Mouse (Mus musculus): ENCODE data around the gene Stag3. TPM values are rescaled to one million over a fixed set of nuclear protein-coding genes. Genes with fewer than 3 reads are reported as not detected.

Gene Stag3
- polyA plus RNA-seq, 1 experiment, result 2.5 TPM

DNA sequence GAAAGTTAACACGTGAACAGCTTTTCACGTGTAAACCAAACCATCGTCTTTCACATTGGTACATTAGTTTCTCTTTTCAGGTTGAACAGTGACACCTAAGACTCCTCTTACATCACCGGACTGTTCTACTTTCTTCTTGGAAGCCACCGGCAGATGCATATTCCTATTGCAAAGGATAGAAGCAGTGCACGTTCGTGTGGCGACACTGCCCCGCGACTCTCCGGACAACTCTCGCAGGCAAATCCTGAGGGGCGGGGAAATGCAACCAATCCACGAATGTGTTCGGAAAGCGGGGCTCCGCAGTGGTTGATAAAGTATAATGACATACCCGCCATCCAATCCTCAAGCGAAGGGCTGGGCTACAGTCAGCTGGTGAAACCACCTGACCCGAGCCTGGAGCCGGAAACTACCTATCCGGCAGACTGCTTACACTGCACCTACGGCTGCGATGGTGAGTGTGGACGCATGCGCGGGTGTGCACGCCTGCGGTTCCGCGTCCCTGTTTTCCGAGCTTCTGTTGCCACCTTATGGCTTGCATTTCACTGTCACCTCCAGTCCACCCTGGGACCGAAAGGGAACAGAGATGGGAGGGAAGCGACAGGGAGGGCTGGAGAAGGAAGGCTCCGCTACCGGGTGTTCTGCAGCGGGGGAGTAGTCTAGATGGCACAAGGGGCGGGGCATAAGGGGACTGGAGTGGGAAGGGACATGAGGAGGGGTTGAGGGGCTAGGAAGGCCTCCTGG is 24.5 kb upstream of the Stag3 start, which contains the start of gene Lamtor4:
Gene Lamtor4, plus strand, starts transcription at position 130 of the 741 bp plus-strand sequence.
- Histone ChIP-seq H3K4me1 (ENCODE audit: control insufficient read depth, insufficient read depth, insufficient read length) (peaks cover 11% of the 10 kb centered on the region), H3K27me3 (ENCODE audit: control insufficient read depth, insufficient read depth, low read length) (no peaks in the 10 kb centered on the region), H3K27ac (ENCODE audit: insufficient read depth, low read length) (peak within 1 kb of the TSS; percentile 78), H3K36me3 (ENCODE audit: control insufficient read depth, insufficient read depth, low read length) (peaks cover 17% of the 10 kb centered on the region), H3K4me3 (ENCODE audit: extremely low read depth, insufficient read depth, insufficient read length) (peak within 1 kb of the TSS; percentile 70)
- WGBS, result under 1% methylated on average over 38 of the region's 38 CpGs
- peak; percentile 93 for DNase-seq (ENCODE audit: low read depth in 1 of 2, low spot score in 2 of 2)
- TF ChIP-seq POLR2A (IDR thresholded peaks at IDR 0.05; ENCODE audit: low read depth, low read length) (peak; percentile 91), CTCF (IDR thresholded peaks at IDR 0.05; ENCODE audit: extremely low read depth, insufficient read depth, insufficient read length, insufficient replicate concordance) (peak; percentile 12; the same call in 1 of the 2 replicates)

DNA sequence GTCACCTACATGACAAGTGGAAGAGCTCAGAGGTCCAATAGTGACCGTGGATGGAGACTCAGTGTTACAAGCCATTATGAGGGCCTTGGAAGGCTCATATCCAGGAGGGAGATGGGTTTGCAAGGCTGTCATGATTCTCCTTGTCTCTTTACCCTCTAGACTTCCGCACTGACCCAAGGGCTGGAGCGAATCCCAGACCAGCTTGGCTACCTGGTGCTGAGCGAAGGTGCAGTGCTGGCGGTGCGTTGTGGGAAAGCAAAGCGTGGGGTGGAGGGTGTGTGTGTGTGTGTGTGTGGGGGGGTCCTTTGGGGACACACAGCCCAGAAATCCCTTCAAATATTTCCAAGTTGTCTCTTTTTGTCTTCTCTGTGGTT is 24.0 kb upstream of the Stag3 start:
- H3K27ac ChIP-seq (ENCODE audit: insufficient read depth, low read length), result peak overlapping the region; percentile 78
- no peak for DNase-seq (ENCODE audit: low read depth in 1 of 2, low spot score in 2 of 2)
- peaks cover 11% of the 10 kb centered on the region for H3K4me1 ChIP-seq (ENCODE audit: control insufficient read depth, insufficient read depth, insufficient read length)
- H3K27me3 ChIP-seq (ENCODE audit: control insufficient read depth, insufficient read depth, low read length), result no peaks in the 10 kb centered on the region
- H3K4me3 ChIP-seq (ENCODE audit: extremely low read depth, insufficient read depth, insufficient read length), result peak overlapping the region; percentile 70
- TF ChIP-seq POLR2A (IDR thresholded peaks at IDR 0.05; ENCODE audit: low read depth, low read length), result no peak
- TF ChIP-seq CTCF (IDR thresholded peaks at IDR 0.05; ENCODE audit: extremely low read depth, insufficient read depth, insufficient read length, insufficient replicate concordance), result no peak
- peaks cover 20% of the 10 kb centered on the region for H3K36me3 ChIP-seq (ENCODE audit: control insufficient read depth, insufficient read depth, low read length)
- WGBS, result 8% methylated on average over 7 of the region's 7 CpGs

GRCm38 (mm10) chr5:138256966-138257584 is 23.0 kb upstream of the Stag3 start:
- Histone ChIP-seq H3K4me1 (ENCODE audit: control insufficient read depth, insufficient read depth, insufficient read length) (peaks cover 11% of the 10 kb centered on the region), H3K27me3 (ENCODE audit: control insufficient read depth, insufficient read depth, low read length) (no peaks in the 10 kb centered on the region), H3K36me3 (ENCODE audit: control insufficient read depth, insufficient read depth, low read length) (peaks cover 26% of the 10 kb centered on the region), H3K4me3 (ENCODE audit: extremely low read depth, insufficient read depth, insufficient read length) (no peak overlapping the region; the same call in 1 of the 2 replicates), H3K27ac (ENCODE audit: insufficient read depth, low read length) (peak overlapping the region; percentile 81)
- TF ChIP-seq POLR2A (IDR thresholded peaks at IDR 0.05; ENCODE audit: low read depth, low read length), result no peak
- no peak for TF ChIP-seq CTCF (IDR thresholded peaks at IDR 0.05; ENCODE audit: extremely low read depth, insufficient read depth, insufficient read length, insufficient replicate concordance)
- peak in 1 of 2 experiments; percentile 55 for DNase-seq (ENCODE audit: low read depth in 1 of 2, low spot score in 2 of 2)
- 20% methylated on average over 10 of the region's 10 CpGs for WGBS

- 68% methylated on average over 4 of the region's 4 CpGs for WGBS
- H3K4me3 ChIP-seq (ENCODE audit: extremely low read depth, insufficient read depth, insufficient read length), result no peak overlapping the region
- peaks cover 26% of the 10 kb centered on the region for H3K36me3 ChIP-seq (ENCODE audit: control insufficient read depth, insufficient read depth, low read length)
- no peaks in the 10 kb centered on the region for H3K27me3 ChIP-seq (ENCODE audit: control insufficient read depth, insufficient read depth, low read length)
- H3K4me1 ChIP-seq (ENCODE audit: control insufficient read depth, insufficient read depth, insufficient read length), result peaks cover 16% of the 10 kb centered on the region
- no peak for TF ChIP-seq CTCF (IDR thresholded peaks at IDR 0.05; ENCODE audit: extremely low read depth, insufficient read depth, insufficient read length, insufficient replicate concordance)
- no peak for TF ChIP-seq POLR2A (IDR thresholded peaks at IDR 0.05; ENCODE audit: low read depth, low read length)
- DNase-seq (ENCODE audit: low read depth in 1 of 2, low spot score in 2 of 2), result no peak
- H3K27ac ChIP-seq (ENCODE audit: insufficient read depth, low read length), result peak overlapping the region; percentile 81
These were observed 22.5 kb upstream of the Stag3 start for GRCm38 (mm10) chr5:138257585-138257978.

- 76% methylated on average over 3 of the region's 3 CpGs for WGBS
- peaks cover 26% of the 10 kb centered on the region for H3K36me3 ChIP-seq (ENCODE audit: control insufficient read depth, insufficient read depth, low read length)
- no peak overlapping the region for H3K27ac ChIP-seq (ENCODE audit: insufficient read depth, low read length)
- no peak for DNase-seq (ENCODE audit: low read depth in 1 of 2, low spot score in 2 of 2)
- no peak overlapping the region for H3K4me3 ChIP-seq (ENCODE audit: extremely low read depth, insufficient read depth, insufficient read length)
- no peaks in the 10 kb centered on the region for H3K27me3 ChIP-seq (ENCODE audit: control insufficient read depth, insufficient read depth, low read length)
- H3K4me1 ChIP-seq (ENCODE audit: control insufficient read depth, insufficient read depth, insufficient read length), result peaks cover 21% of the 10 kb centered on the region
- TF ChIP-seq CTCF (IDR thresholded peaks at IDR 0.05; ENCODE audit: extremely low read depth, insufficient read depth, insufficient read length, insufficient replicate concordance) (no peak), POLR2A (IDR thresholded peaks at IDR 0.05; ENCODE audit: low read depth, low read length) (no peak)
These were observed 22.0 kb upstream of the Stag3 start for GRCm38 (mm10) chr5:138258078-138258477.

DNA sequence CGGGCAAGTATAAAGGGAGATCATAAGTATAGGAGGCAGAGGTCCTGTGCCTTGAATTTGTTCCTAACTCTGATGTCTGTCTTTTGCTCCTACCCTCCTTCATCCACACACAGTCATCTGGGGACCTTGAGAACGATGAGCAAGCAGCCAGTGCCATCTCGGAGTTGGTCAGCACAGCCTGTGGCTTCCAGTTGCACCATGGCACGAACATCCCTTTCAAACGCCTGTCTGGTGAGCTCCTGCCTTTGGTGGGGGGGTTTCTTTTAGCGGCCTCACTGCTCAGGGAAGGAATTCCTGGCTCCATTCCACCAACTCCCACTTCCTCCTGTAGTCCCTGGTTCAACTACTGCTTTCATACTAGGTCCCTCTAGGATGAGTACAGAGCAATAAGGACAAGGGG is 21.5 kb upstream of the Stag3 start:
- H3K27ac ChIP-seq (ENCODE audit: insufficient read depth, low read length), result no peak overlapping the region
- H3K4me3 ChIP-seq (ENCODE audit: extremely low read depth, insufficient read depth, insufficient read length), result no peak overlapping the region
- H3K36me3 ChIP-seq (ENCODE audit: control insufficient read depth, insufficient read depth, low read length), result peaks cover 26% of the 10 kb centered on the region
- DNase-seq (ENCODE audit: low read depth in 1 of 2, low spot score in 2 of 2), result no peak
- H3K27me3 ChIP-seq (ENCODE audit: control insufficient read depth, insufficient read depth, low read length), result no peaks in the 10 kb centered on the region
- TF ChIP-seq CTCF (IDR thresholded peaks at IDR 0.05; ENCODE audit: extremely low read depth, insufficient read depth, insufficient read length, insufficient replicate concordance) (no peak), POLR2A (IDR thresholded peaks at IDR 0.05; ENCODE audit: low read depth, low read length) (no peak)
- WGBS, result 76% methylated on average over 6 of the region's 6 CpGs
- peaks cover 22% of the 10 kb centered on the region for H3K4me1 ChIP-seq (ENCODE audit: control insufficient read depth, insufficient read depth, insufficient read length)

DNA sequence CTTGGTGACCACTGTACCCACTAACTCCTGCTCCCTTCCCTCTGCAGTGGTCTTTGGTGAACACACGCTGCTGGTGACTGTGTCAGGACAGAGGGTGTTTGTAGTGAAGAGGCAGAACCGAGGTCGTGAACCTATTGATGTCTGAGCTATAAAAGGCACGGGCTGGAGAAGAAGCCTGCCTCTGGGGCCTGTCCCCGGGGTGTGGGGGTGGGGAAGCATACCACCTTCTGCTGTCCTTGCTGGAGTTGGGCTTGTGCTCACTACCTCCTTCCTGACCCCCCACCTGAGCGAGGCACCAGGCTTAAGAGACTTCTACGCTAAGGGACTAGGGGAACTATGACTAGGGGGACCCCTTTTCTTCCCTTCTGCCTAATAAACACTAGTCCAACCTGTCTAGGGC is 21.0 kb upstream of the Stag3 start:
- H3K27me3 ChIP-seq (ENCODE audit: control insufficient read depth, insufficient read depth, low read length), result no peaks in the 10 kb centered on the region
- H3K4me1 ChIP-seq (ENCODE audit: control insufficient read depth, insufficient read depth, insufficient read length), result peaks cover 22% of the 10 kb centered on the region
- H3K36me3 ChIP-seq (ENCODE audit: control insufficient read depth, insufficient read depth, low read length), result peaks cover 26% of the 10 kb centered on the region
- no peak for DNase-seq (ENCODE audit: low read depth in 1 of 2, low spot score in 2 of 2)
- no peak overlapping the region for H3K27ac ChIP-seq (ENCODE audit: insufficient read depth, low read length)
- H3K4me3 ChIP-seq (ENCODE audit: extremely low read depth, insufficient read depth, insufficient read length), result no peak overlapping the region
- WGBS, result 58% methylated on average over 7 of the region's 7 CpGs
- TF ChIP-seq POLR2A (IDR thresholded peaks at IDR 0.05; ENCODE audit: low read depth, low read length) (no peak), CTCF (IDR thresholded peaks at IDR 0.05; ENCODE audit: extremely low read depth, insufficient read depth, insufficient read length, insufficient replicate concordance) (no peak)
